Mouse (Mus musculus): ENCODE data around the gene Vsir. TPM values are rescaled to one million over a fixed set of nuclear protein-coding genes. Genes with fewer than 3 reads are reported as not detected.

Vsir gene
- total RNA-seq, 2 experiments from 2014 or later, result 6.2 to 6.4 TPM

- intact Hi-C loops (cut with DNase I), result no loop called here
- Histone ChIP-seq H3K4me3 (no peak overlapping the region), H3K27ac (peak overlapping the region; percentile 71)
- TF ChIP-seq CTCF (IDR thresholded peaks at IDR 0.05), result peak; percentile 36; the same call in 1 of the 2 replicates
- peak; percentile 56 for DNase-seq
Measured at GRCm38 (mm10) chr10:60373937-60374578, 27.4 kb downstream of the Vsir start.

GRCm38 (mm10) chr10:60376704-60377103 lies 30.1 kb downstream of the Vsir start:
- intact Hi-C loops (cut with DNase I), result no loop called here
- H3K4me3 ChIP-seq, result no peak overlapping the region
- no peak for DNase-seq
- no peak overlapping the region for H3K27ac ChIP-seq
- TF ChIP-seq CTCF (IDR thresholded peaks at IDR 0.05), result no peak

- intact Hi-C loops (cut with DNase I), result no loop called here
- peak overlapping the region; percentile 20; the same call in 1 of the 2 replicates for H3K27ac ChIP-seq
- DNase-seq, result no peak
- TF ChIP-seq CTCF (IDR thresholded peaks at IDR 0.05), result no peak
- H3K4me3 ChIP-seq, result no peak overlapping the region
Measured at GRCm38 (mm10) chr10:60379419-60379957, 32.8 kb downstream of the Vsir start.

- no peak for DNase-seq
- Histone ChIP-seq H3K4me3 (no peak overlapping the region), H3K27ac (peak overlapping the region; percentile 20; the same call in 1 of the 2 replicates)
- no peak for TF ChIP-seq CTCF (IDR thresholded peaks at IDR 0.05)
- intact Hi-C loops (cut with DNase I), result loop anchor here (5.0 kb wide), 1 partner anchor 33 kb away; the partner anchor contains the start of gene Vsir
Measured at GRCm38 (mm10) chr10:60380229-60380628, 33.6 kb downstream of the Vsir start.

GRCm38 (mm10) chr10:60381142-60381925 lies 34.7 kb downstream of the Vsir start:
- intact Hi-C loops (cut with DNase I), result loop anchor here (5.0 kb wide), 1 partner anchor 34 kb away; the partner anchor contains the start of gene Vsir

GRCm38 (mm10) chr10:60388332-60388731 lies 41.7 kb downstream of the Vsir start:
- Histone ChIP-seq H3K27ac (no peak overlapping the region), H3K4me3 (no peak overlapping the region)
- DNase-seq, result no peak
- TF ChIP-seq CTCF (IDR thresholded peaks at IDR 0.05), result no peak
- intact Hi-C loops (cut with DNase I), result no loop called here

More at GRCm38 (mm10) chr10:60381142-60381925, 34.7 kb downstream of the Vsir start:
- no peak overlapping the region for H3K4me3 ChIP-seq
- H3K27ac ChIP-seq, result no peak overlapping the region
- DNase-seq, result no peak
- TF ChIP-seq CTCF (IDR thresholded peaks at IDR 0.05), result no peak

- Histone ChIP-seq H3K4me3 (no peak overlapping the region), H3K27ac (peak overlapping the region; percentile 68)
- intact Hi-C loops (cut with DNase I), result no loop called here
- TF ChIP-seq CTCF (IDR thresholded peaks at IDR 0.05), result no peak
- no peak for DNase-seq
Measured at GRCm38 (mm10) chr10:60389447-60389865, 42.8 kb downstream of the Vsir start.

- no peak for DNase-seq
- intact Hi-C loops (cut with DNase I), result no loop called here
- peak overlapping the region; percentile 68 for H3K27ac ChIP-seq
- H3K4me3 ChIP-seq, result no peak overlapping the region
- TF ChIP-seq CTCF (IDR thresholded peaks at IDR 0.05), result no peak
Measured at GRCm38 (mm10) chr10:60390177-60390903, 43.7 kb downstream of the Vsir start.

GRCm38 (mm10) chr10:60390904-60391420 lies 44.3 kb downstream of the Vsir start:
- Histone ChIP-seq H3K27ac (no peak overlapping the region), H3K4me3 (no peak overlapping the region)
- no peak for TF ChIP-seq CTCF (IDR thresholded peaks at IDR 0.05)
- intact Hi-C loops (cut with DNase I), result no loop called here
- no peak for DNase-seq

- no peak overlapping the region for H3K27ac ChIP-seq
- TF ChIP-seq CTCF (IDR thresholded peaks at IDR 0.05), result no peak
- no peak for DNase-seq
- intact Hi-C loops (cut with DNase I), result no loop called here
- H3K4me3 ChIP-seq, result no peak overlapping the region
Measured at GRCm38 (mm10) chr10:60391661-60392060, 45.0 kb downstream of the Vsir start.

- no peak overlapping the region for H3K27ac ChIP-seq
- intact Hi-C loops (cut with DNase I), result no loop called here
- DNase-seq, result no peak
Measured at GRCm38 (mm10) chr10:60394936-60395335, 48.3 kb downstream of the Vsir start.

GRCm38 (mm10) chr10:60395605-60396004 lies 49.0 kb downstream of the Vsir start:
- H3K4me3 ChIP-seq, result no peak overlapping the region
- DNase-seq, result no peak
- intact Hi-C loops (cut with DNase I), result no loop called here
- TF ChIP-seq CTCF (IDR thresholded peaks at IDR 0.05), result no peak
- no peak overlapping the region for H3K27ac ChIP-seq

More at GRCm38 (mm10) chr10:60394936-60395335, 48.3 kb downstream of the Vsir start:
- no peak for TF ChIP-seq CTCF (IDR thresholded peaks at IDR 0.05)
- H3K4me3 ChIP-seq, result no peak overlapping the region

Data from gastrocnemius, adult 2 months (tissue).